ENCODE assay signal across 23 mouse cellular contexts in the genomic region with DNA sequence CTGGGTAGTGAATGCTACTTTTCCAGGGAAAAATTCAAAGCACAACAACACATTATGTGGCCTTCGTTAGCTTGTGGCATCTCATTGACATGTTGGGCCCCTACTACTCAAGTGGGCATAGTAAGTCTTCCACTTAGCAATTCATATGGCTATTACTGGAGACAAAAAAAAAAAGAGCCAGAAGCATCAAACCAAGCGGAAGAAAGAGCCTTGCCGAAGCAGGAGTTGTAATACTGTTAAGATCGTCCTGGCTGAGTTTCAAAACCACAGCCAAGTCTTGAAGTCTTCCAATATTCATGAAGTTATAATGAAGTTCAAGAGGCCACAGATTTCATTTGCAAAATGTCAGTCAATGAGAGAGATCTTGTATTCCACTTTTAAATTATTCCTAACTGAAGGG.
A peak's percentile ranks its signal among the peaks of the same experiment; 100 is the strongest.
DNase-seq lines count a peak whose midpoint lies in the region; ATAC-seq and TF ChIP-seq lines count a peak whose summit lies in the region.
"Had no signal": no experiment of that assay in that cellular context is flagged by ENCODE, and none has a peak within 500 bp of the region (broad histone marks: within the 10 kb centered on the region; RNA-seq: fewer than 3 reads in every experiment).

No protein-coding gene starts in this region.

- peak; percentile 14 to 25 for DNase-seq in cerebellum, postnatal 10 days
- DNase-seq in cerebellum, adult 18-20 months = no peak
- peak; percentile 6 for DNase-seq in kidney, postnatal 10 days
- DNase-seq in midbrain, postnatal 0 days (ENCODE audit: low spot score) = peak; percentile 60
- DNase-seq in heart, embryonic 10.5 days (ENCODE audit: low spot score) = no peak
- DNase-seq: adrenal gland, postnatal 36 days; cerebellum, adult 11-12 months; cerebellum, postnatal 25 days; embryo, embryonic 11 days; gastrocnemius, postnatal 10 days; heart, adult 11 months; lung, adult 2 months; thymus, postnatal 36 days had no signal

- no peaks in the 10 kb centered on the region for H3K27me3 ChIP-seq in kidney, embryonic 15.5 days
- H3K27me3 ChIP-seq in midbrain, postnatal 0 days (ENCODE audit: insufficient read depth, low read length) = no peaks in the 10 kb centered on the region
- H3K27me3 ChIP-seq in midbrain, embryonic 13.5 days = no peaks in the 10 kb centered on the region
- H3K27me3 ChIP-seq in heart, embryonic 10.5 days (ENCODE audit: insufficient read depth, poor library complexity, severe bottlenecking) = no peaks in the 10 kb centered on the region
- H3K27me3 ChIP-seq: embryonic facial prominence, embryonic 15.5 days; heart, embryonic 12.5 days; limb, embryonic 12.5 days; liver, embryonic 12.5 days; megakaryocyte, embryonic 14.5 days; stomach, embryonic 15.5 days had no signal

- no peaks in the 10 kb centered on the region for H3K9me3 ChIP-seq in kidney, embryonic 15.5 days (replicated peaks)
- H3K9me3 ChIP-seq in midbrain, postnatal 0 days (ENCODE audit: low read length) = no peaks in the 10 kb centered on the region
- H3K9me3 ChIP-seq in midbrain, embryonic 13.5 days = no peaks in the 10 kb centered on the region
- no peaks in the 10 kb centered on the region for H3K9me3 ChIP-seq in heart, embryonic 10.5 days
- H3K9me3 ChIP-seq: embryonic facial prominence, embryonic 15.5 days; heart, embryonic 12.5 days; limb, embryonic 12.5 days; liver, embryonic 12.5 days; megakaryocyte, embryonic 14.5 days; stomach, embryonic 15.5 days had no signal

- H3K36me3 ChIP-seq in kidney, embryonic 15.5 days = no peaks in the 10 kb centered on the region
- H3K36me3 ChIP-seq in midbrain, postnatal 0 days (ENCODE audit: insufficient read depth, low read length) = no peaks in the 10 kb centered on the region
- H3K36me3 ChIP-seq in midbrain, embryonic 13.5 days = no peaks in the 10 kb centered on the region
- H3K36me3 ChIP-seq in heart, embryonic 10.5 days = no peaks in the 10 kb centered on the region
- H3K36me3 ChIP-seq: embryonic facial prominence, embryonic 15.5 days; heart, embryonic 12.5 days; limb, embryonic 12.5 days; liver, embryonic 12.5 days; stomach, embryonic 15.5 days had no signal

- no peak for TF ChIP-seq CTCF in midbrain, postnatal 0 days (IDR thresholded peaks at IDR 0.05)

- no peaks in the 10 kb centered on the region for H3K4me1 ChIP-seq in kidney, embryonic 15.5 days
- no peaks in the 10 kb centered on the region for H3K4me1 ChIP-seq in midbrain, postnatal 0 days (ENCODE audit: insufficient read depth, low read length)
- H3K4me1 ChIP-seq in midbrain, embryonic 13.5 days (replicated peaks) = no peaks in the 10 kb centered on the region
- no peaks in the 10 kb centered on the region for H3K4me1 ChIP-seq in heart, embryonic 10.5 days
- H3K4me1 ChIP-seq: embryonic facial prominence, embryonic 15.5 days; heart, embryonic 12.5 days; limb, embryonic 12.5 days; liver, embryonic 12.5 days; megakaryocyte, embryonic 14.5 days; stomach, embryonic 15.5 days had no signal

- 88% methylated on average over 4 of the region's 4 CpGs for WGBS in kidney, embryonic 15.5 days
- 63% methylated on average over 4 of the region's 4 CpGs for WGBS in midbrain, postnatal 0 days
- WGBS in midbrain, embryonic 13.5 days = 69% methylated on average over 4 of the region's 4 CpGs
- 88% methylated on average over 4 of the region's 4 CpGs for WGBS in heart, embryonic 10.5 days

- no peak overlapping the region for H3K4me2 ChIP-seq in kidney, embryonic 15.5 days
- no peak overlapping the region for H3K4me2 ChIP-seq in midbrain, postnatal 0 days (ENCODE audit: low read depth, low read length, poor library complexity, severe bottlenecking)
- H3K4me2 ChIP-seq in midbrain, embryonic 13.5 days (replicated peaks) = no peak overlapping the region
- H3K4me2 ChIP-seq: embryonic facial prominence, embryonic 15.5 days; heart, embryonic 12.5 days; limb, embryonic 12.5 days; liver, embryonic 12.5 days; stomach, embryonic 15.5 days had no signal

- no peak overlapping the region for H3K27ac ChIP-seq in kidney, embryonic 15.5 days
- H3K27ac ChIP-seq in midbrain, postnatal 0 days (ENCODE audit: low read depth, low read length) = no peak overlapping the region
- H3K27ac ChIP-seq in midbrain, embryonic 13.5 days = no peak overlapping the region
- H3K27ac ChIP-seq in heart, embryonic 10.5 days = no peak overlapping the region
- H3K27ac ChIP-seq: embryonic facial prominence, embryonic 15.5 days; limb, embryonic 12.5 days; liver, embryonic 12.5 days; stomach, embryonic 15.5 days had no signal

- H3K4me3 ChIP-seq in kidney, embryonic 15.5 days (replicated peaks) = no peak overlapping the region
- no peak overlapping the region for H3K4me3 ChIP-seq in midbrain, postnatal 0 days (ENCODE audit: low read depth, low read length)
- H3K4me3 ChIP-seq in midbrain, embryonic 13.5 days (replicated peaks) = no peak overlapping the region
- no peak overlapping the region for H3K4me3 ChIP-seq in heart, embryonic 10.5 days
- H3K4me3 ChIP-seq: embryonic facial prominence, embryonic 15.5 days; heart, embryonic 12.5 days; limb, embryonic 12.5 days; liver, embryonic 12.5 days; megakaryocyte, embryonic 14.5 days; stomach, embryonic 15.5 days had no signal

- H3K9ac ChIP-seq in kidney, embryonic 15.5 days = no peak overlapping the region
- H3K9ac ChIP-seq in midbrain, postnatal 0 days (replicated peaks; ENCODE audit: low read length, poor library complexity, severe bottlenecking) = no peak overlapping the region
- no peak overlapping the region for H3K9ac ChIP-seq in midbrain, embryonic 13.5 days (replicated peaks)
- H3K9ac ChIP-seq: embryonic facial prominence, embryonic 15.5 days; heart, embryonic 12.5 days; limb, embryonic 12.5 days; liver, embryonic 12.5 days; stomach, embryonic 15.5 days had no signal

- no peak for ATAC-seq in kidney, embryonic 15.5 days (replicated peaks; ENCODE audit: low FRiP score)
- ATAC-seq in midbrain, postnatal 0 days (ENCODE audit: low FRiP score) = no peak
- ATAC-seq in midbrain, embryonic 13.5 days = no peak
- ATAC-seq: intestine, postnatal 0 days; liver, embryonic 12.5 days; midbrain, embryonic 16.5 days had no signal

Comparison
In these comparisons a context has a peak if more than half of its experiments do, and no peak if none do; other contexts are left out.
1. DNase-seq: peak in cerebellum, postnatal 10 days (2 of 2), kidney, postnatal 10 days (single experiment) and midbrain, postnatal 0 days (single experiment); none in cerebellum, adult 18-20 months (0 of 2) and heart, embryonic 10.5 days (single experiment).